Mouse (Mus musculus) erythroblast, embryonic 14.5 days (primary cell): ENCODE measurements around the gene Prelp. TPM values are rescaled to one million over a fixed set of nuclear protein-coding genes. Genes with fewer than 3 reads are reported as not detected.

ENCODE experiments used
- H3K27me3 ChIP-seq: 2 replicates; pipeline ENCODE4 v1.6.1; 2012; ENCODE audit warnings: inconsistent platforms; ENCODE audit not compliant: control insufficient read depth
- H3K36me3 ChIP-seq: 2 replicates; pipeline ENCODE4 v1.6.1; 2012; ENCODE audit warnings: mild to moderate bottlenecking, inconsistent platforms; ENCODE audit not compliant: control insufficient read depth
- H3K4me1 ChIP-seq: 2 replicates; pipeline ENCODE4 v1.6.1; 2012; ENCODE audit warnings: inconsistent platforms; ENCODE audit not compliant: control insufficient read depth
- H3K4me3 ChIP-seq: replicated peaks from 2 replicates; pipeline ENCODE3; 2012; ENCODE audit warnings: moderate library complexity, mild to moderate bottlenecking, inconsistent platforms
- H3K9me3 ChIP-seq: 2 replicates; pipeline ENCODE4 v1.6.1; 2012; ENCODE audit warnings: low read length, inconsistent platforms, mixed read lengths; ENCODE audit not compliant: control insufficient read depth
- GATA1 ChIP-seq: IDR thresholded peaks from 2 replicates; pipeline ENCODE4 v1.6.1; 2012; ENCODE audit warnings: low read length, inconsistent platforms, mixed read lengths
- TAL1 ChIP-seq: IDR thresholded peaks from 3 replicates; pipeline ENCODE4 v1.6.1; 2012; ENCODE audit warnings: low read length, inconsistent platforms, mixed read lengths
- polyA plus RNA-seq: library from polyadenylated mRNA; stranded (reverse); fragments of >175 nt; gene quantifications from 2 replicates; pipeline ENCODE4 v1.2.3, GENCODE M21; 2012

Gene Prelp
- polyA plus RNA-seq, 1 experiment, result not detected

DNA sequence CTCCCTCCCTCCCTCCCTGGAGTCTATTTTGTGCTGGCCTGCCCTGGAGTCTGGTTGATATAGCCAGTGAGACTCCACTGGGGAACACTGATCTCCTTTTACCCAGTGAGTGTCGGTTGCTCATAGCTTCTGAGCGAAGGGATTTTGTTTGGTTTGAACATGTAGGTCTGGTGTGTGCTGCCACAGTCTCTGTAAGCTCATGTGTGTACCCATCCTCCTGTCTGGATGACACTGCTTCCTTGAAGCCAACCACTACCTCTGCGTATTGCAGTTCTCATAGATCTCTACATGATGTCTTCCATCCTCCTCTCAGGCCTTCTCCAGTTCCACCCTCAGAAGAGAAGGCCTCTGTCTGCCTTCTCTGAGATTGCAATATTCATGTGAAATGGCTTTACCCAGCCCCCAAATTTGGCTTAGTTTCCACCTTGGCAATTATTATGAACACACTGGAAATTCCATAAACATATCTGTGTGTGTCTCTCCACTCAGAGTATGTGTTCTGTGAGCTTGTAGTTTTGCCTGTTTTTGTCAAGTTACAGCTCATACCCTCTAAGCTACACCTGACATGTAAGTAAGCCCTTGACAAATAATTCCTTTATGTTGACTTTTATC, 19.4 kb upstream of the Prelp start:
- Histone ChIP-seq H3K4me3 (no peak overlapping the region), H3K27me3 (no peaks in the 10 kb centered on the region), H3K36me3 (no peaks in the 10 kb centered on the region), H3K4me1 (peaks cover 7% of the 10 kb centered on the region), H3K9me3 (peaks cover 7% of the 10 kb centered on the region)
- TF ChIP-seq TAL1 (no peak), GATA1 (no peak)

DNA sequence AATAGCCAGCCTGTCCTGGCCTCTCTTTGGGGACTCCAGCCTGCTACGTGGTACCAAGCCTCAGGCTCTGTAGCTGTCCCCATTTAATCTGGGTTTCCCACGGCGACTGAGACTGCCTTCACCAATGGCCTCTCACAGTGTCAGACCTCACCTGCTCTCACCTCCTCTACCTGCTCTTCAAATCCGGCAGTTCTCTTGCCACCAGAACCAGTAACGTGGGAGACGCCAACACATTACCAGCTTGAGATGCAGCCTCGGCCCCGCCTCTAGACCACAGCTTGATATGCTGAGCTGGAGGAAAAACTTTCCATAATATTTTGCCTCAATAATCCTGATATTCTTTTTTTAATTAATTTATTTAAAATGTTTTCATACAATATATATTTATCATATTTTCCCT, 18.5 kb upstream of the Prelp start:
- no peak overlapping the region for H3K4me3 ChIP-seq
- peaks cover 7% of the 10 kb centered on the region for H3K9me3 ChIP-seq
- H3K36me3 ChIP-seq, result no peaks in the 10 kb centered on the region
- H3K4me1 ChIP-seq, result peaks cover 4% of the 10 kb centered on the region
- TF ChIP-seq GATA1 (no peak), TAL1 (no peak)
- H3K27me3 ChIP-seq, result no peaks in the 10 kb centered on the region

DNA sequence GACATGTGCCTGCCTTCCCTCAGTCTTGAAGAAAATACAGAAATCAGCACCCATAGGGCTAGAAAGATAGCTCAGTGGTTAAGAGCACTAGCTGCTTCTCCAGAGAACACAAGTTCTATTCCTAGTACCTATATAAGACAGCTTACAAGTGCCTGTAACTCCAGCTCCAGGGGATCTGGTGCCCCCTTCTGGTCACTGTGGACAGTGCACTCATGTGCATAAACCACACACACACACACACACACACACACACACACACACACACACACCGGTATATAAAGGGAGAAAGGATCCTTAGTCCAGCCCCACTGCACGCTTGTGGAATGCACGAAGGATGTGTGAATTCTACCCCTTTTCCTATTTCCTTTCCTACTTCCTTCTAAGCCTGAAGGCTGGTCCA, 15.0 kb upstream of the Prelp start:
- H3K4me3 ChIP-seq, result no peak overlapping the region
- H3K9me3 ChIP-seq, result peaks cover 5% of the 10 kb centered on the region
- no peaks in the 10 kb centered on the region for H3K36me3 ChIP-seq
- no peak for TF ChIP-seq TAL1
- TF ChIP-seq GATA1, result no peak
- H3K4me1 ChIP-seq, result no peaks in the 10 kb centered on the region
- no peaks in the 10 kb centered on the region for H3K27me3 ChIP-seq

DNA sequence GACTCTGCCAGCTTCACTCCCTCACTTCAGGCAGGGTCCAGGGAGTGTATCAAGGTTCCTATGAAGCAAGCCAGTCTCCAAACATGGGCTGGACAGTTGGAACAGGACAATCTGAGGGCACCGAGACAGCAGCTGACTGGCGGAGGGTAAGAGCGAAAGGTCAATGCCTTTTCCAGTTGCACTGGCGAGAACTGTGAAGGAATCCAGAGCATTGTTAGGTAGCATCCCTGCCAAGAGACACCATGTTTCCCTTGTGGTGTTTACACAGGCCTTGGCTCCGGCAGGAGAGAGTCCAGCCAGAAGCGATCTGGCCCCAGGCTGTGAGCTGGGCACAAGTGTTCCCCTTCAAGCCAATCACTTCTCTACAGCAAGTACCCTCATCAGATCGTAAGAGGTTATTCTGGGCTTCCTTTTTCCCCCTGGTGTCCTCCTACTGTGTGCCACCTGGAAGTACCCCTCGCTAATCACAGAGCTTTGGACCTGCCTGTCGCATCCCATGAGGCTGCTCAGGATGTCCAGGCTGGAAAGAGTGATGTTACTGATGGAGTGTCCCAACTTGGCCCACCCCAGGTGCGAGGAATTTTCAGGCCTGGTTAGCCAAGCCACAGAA, 13.2 kb upstream of the Prelp start:
- no peaks in the 10 kb centered on the region for H3K36me3 ChIP-seq
- H3K9me3 ChIP-seq, result peaks cover 5% of the 10 kb centered on the region
- H3K4me3 ChIP-seq, result no peak overlapping the region
- no peak for TF ChIP-seq TAL1
- no peak for TF ChIP-seq GATA1
- H3K27me3 ChIP-seq, result no peaks in the 10 kb centered on the region
- no peaks in the 10 kb centered on the region for H3K4me1 ChIP-seq

- TF ChIP-seq GATA1 (no peak), TAL1 (no peak)
- H3K4me1 ChIP-seq, result no peaks in the 10 kb centered on the region
- H3K27me3 ChIP-seq, result no peaks in the 10 kb centered on the region
- H3K36me3 ChIP-seq, result no peaks in the 10 kb centered on the region
- H3K9me3 ChIP-seq, result peaks cover 5% of the 10 kb centered on the region
- H3K4me3 ChIP-seq, result no peak overlapping the region
Measured at GRCm38 (mm10) chr1:133933301-133934195, 12.3 kb upstream of the Prelp start.

DNA sequence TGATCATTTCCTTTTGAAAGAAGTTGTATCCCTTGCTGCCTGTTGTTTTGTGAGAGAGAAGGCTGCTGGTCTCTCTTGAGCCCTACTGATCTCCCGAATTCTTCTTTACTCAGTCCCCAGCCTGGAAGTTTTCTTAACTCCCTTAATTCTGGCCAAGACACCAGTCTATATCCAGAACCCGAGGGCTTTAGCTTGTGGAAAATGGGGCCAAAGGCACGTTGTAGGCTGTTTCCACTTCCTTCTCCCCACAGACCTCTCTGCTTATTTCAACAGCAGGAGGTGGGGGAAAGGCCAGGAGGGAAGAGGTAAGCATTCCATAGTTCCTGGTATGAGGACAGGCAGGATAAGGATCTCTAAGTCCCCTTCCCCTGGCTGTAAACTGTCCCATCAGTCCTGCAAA, 8.8 kb upstream of the Prelp start:
- no peak for TF ChIP-seq GATA1
- TF ChIP-seq TAL1, result no peak

GRCm38 (mm10) chr1:133925223-133925622, 4.0 kb upstream of the Prelp start:
- Histone ChIP-seq H3K9me3 (peaks cover 6% of the 10 kb centered on the region), H3K4me1 (peaks cover 5% of the 10 kb centered on the region; the same call in 1 of the 2 replicates), H3K27me3 (no peaks in the 10 kb centered on the region), H3K4me3 (no peak overlapping the region), H3K36me3 (no peaks in the 10 kb centered on the region)
- TF ChIP-seq TAL1 (no peak), GATA1 (no peak)

More for the DNA sequence above, 8.8 kb upstream of the Prelp start:
- Histone ChIP-seq H3K9me3 (peaks cover 6% of the 10 kb centered on the region), H3K36me3 (no peaks in the 10 kb centered on the region), H3K27me3 (no peaks in the 10 kb centered on the region), H3K4me1 (no peaks in the 10 kb centered on the region), H3K4me3 (no peak overlapping the region)

DNA sequence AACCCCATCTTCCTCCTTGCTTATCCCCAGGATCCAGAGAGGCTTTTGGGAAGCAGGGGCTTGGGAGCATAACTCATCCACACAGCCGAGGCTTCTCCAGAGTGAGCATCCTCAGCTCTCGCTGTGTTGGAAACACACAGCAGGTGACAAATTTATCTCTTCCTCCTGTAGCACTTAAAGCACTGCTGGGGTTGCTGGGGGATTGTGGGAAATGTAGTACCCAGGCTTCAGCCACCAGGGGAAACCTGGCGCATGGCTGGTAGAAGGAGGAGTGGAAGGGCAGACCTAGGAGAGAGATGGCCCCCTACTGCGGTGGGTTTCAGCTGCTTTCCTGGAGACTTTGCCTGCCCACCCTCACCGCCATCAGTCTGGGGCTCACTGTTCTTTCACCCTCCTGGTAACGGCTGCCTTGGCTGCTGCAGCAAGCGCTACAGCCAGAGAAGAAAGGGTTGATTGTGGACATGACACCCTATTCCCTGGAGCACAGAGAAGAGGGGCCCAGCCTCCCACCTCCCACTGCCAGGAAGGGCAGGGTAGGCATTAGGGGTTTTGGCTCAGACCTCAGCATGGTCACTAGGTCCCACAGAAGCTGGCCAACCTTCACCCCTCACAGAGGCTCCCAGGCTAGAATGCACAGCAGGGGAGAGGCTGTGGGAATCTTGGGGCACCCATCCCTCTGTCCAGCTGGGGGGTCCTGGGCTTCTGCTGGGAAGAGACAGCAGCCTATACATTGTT, 3.1 kb upstream of the Prelp start:
- Histone ChIP-seq H3K27me3 (peaks cover 4% of the 10 kb centered on the region; the same call in 1 of the 2 replicates), H3K4me3 (no peak overlapping the region), H3K9me3 (peaks cover 6% of the 10 kb centered on the region), H3K36me3 (no peaks in the 10 kb centered on the region), H3K4me1 (peaks cover 5% of the 10 kb centered on the region; the same call in 1 of the 2 replicates)
- TF ChIP-seq GATA1 (no peak), TAL1 (no peak)

DNA sequence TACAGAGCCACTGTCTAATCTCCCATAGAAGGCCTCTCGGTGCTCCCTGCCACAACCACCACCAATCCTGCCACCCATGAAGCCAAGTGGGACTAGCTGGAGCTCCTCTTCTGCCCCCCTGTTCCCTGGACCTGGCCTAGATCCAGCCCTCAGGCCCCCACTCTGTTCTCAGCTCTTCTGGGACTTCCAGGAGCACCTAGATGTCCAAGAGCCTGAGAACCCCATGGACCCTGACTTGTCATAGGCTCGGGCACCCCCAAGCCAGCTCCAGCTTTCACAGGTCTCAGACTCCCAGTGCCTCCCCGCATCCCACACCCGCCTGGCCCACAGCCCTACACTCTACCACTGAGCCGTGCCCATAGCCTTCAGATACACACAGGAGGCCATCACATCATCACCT, 1.9 kb upstream of the Prelp start:
- Histone ChIP-seq H3K36me3 (no peaks in the 10 kb centered on the region), H3K4me3 (no peak overlapping the region), H3K27me3 (peaks cover 4% of the 10 kb centered on the region), H3K9me3 (peaks cover 6% of the 10 kb centered on the region), H3K4me1 (peaks cover 5% of the 10 kb centered on the region; the same call in 1 of the 2 replicates)
- TF ChIP-seq TAL1 (no peak), GATA1 (no peak)
